Mouse (Mus musculus): ENCODE results near the gene Gm8180. TPM values are rescaled to one million over a fixed set of nuclear protein-coding genes. Genes with fewer than 3 reads are reported as not detected.
"Not testable (repeated sequence)": the region's sequence is repeated elsewhere in the genome, so short reads cannot be mapped to it uniquely, and the experiment has no call there.

Gm8180 gene
- polyA plus RNA-seq (2016; fragmentation: Nextera tagmentation; extraction: Ambion mirVana) = not detected in 2 replicates

DNA sequence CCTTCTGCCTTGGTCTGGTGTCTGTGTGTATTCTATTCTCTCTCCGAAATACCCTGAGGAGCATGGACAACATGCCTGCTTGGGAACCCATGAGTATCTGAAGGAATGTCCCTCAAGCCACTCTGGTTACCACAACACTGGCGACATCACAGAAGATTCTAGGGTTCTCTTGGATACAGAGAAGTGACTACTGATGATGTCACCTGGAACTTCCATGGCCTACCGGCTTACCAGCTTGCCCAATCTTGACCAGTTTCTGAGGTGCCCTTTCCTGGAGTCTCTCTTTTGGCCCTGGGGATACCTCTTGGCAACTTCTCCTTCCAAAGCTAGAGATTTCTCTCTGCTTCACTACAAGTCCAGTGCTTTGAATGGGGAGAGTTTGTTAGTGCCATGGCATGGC lies at the start of gene Gm8180:
Gm8180 (minus strand) TSS at position 101 of the 400 bp plus-strand sequence.
- ATAC-seq (ENCODE audit: low FRiP score); H3K36me3 ChIP-seq; H3K4me2 ChIP-seq (replicated peaks); H3K27ac ChIP-seq; H3K27me3 ChIP-seq; H3K9me3 ChIP-seq (replicated peaks); H3K4me1 ChIP-seq; H3K9ac ChIP-seq; H3K4me3 ChIP-seq: not testable (repeated sequence)
- WGBS = 93% methylated on average over 3 of the region's 3 CpGs

DNA sequence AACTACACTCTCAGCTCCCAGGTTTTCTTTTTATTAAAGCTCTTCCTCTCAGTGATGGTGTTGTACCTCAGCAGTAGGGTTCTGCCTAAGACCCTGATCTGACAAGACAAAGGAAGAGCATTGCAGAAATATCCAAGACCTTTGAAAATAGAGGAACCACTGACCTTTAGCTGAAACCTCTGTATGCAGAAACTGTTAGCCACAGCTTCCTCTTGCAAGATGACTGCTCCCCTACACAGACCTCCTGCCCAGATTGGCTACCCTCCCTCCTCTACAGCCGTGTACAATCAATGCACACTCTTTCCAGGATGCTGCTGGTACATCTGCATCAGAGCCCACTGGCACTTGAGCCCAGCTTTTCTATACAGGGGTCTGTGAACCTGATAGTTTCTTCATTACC lies 45.8 kb upstream of the Gm8180 start:
- not testable (repeated sequence) for H3K9me3 ChIP-seq (replicated peaks); H3K4me2 ChIP-seq (replicated peaks); H3K4me3 ChIP-seq; H3K9ac ChIP-seq; H3K36me3 ChIP-seq; H3K4me1 ChIP-seq; H3K27ac ChIP-seq; H3K27me3 ChIP-seq; ATAC-seq (ENCODE audit: low FRiP score)
- 78% methylated on average over 1 of the region's 1 CpGs for WGBS

DNA sequence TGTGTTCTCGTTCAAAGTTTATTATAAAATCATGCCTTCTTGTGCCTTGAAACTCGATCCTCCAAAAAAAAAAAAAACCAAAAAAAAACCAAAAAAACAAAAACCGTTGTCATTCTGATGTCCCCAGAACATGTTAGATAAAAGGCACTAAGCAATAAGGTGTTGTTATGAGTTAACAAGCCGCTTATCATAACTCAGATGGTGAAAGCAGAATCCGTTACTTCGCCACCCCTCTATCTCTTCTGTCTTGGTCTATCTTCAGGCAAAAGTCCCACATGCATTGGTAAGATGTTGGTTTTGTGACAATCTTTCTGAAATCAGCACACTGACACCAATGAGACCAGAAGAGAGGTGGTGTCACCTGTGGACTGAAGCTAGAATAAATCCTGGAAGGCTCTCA lies 39.6 kb upstream of the Gm8180 start:
- H3K4me3 ChIP-seq; H3K27ac ChIP-seq; H3K9ac ChIP-seq; H3K9me3 ChIP-seq (replicated peaks); H3K4me2 ChIP-seq (replicated peaks); ATAC-seq (ENCODE audit: low FRiP score); H3K36me3 ChIP-seq; H3K4me1 ChIP-seq; H3K27me3 ChIP-seq: not testable (repeated sequence)
- 89% methylated on average over 6 of the region's 6 CpGs for WGBS

DNA sequence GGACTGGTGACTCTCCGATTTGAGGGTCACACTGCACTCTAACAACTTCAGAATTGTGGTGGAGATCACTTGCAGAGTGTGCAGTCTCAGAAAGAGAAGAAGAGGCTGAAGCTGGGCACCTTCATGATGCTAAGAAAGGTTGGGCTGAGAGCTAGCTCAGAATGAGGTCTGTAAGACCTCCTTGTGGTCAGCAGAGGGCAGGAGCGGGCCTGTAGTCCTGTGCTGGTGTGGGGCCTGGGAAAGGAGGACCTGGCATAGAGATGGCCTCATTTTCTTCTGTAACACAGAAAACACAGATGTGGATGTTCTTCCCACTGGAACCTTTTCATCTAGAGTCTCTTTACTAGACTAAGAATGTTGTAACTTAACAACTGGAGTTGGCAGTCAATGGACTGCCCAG lies 37.3 kb upstream of the Gm8180 start:
- not testable (repeated sequence) for H3K9ac ChIP-seq; H3K4me1 ChIP-seq; H3K36me3 ChIP-seq; H3K27me3 ChIP-seq; ATAC-seq (ENCODE audit: low FRiP score); H3K4me3 ChIP-seq; H3K9me3 ChIP-seq (replicated peaks); H3K4me2 ChIP-seq (replicated peaks); H3K27ac ChIP-seq
- WGBS = 59% methylated on average over 1 of the region's 2 CpGs

DNA sequence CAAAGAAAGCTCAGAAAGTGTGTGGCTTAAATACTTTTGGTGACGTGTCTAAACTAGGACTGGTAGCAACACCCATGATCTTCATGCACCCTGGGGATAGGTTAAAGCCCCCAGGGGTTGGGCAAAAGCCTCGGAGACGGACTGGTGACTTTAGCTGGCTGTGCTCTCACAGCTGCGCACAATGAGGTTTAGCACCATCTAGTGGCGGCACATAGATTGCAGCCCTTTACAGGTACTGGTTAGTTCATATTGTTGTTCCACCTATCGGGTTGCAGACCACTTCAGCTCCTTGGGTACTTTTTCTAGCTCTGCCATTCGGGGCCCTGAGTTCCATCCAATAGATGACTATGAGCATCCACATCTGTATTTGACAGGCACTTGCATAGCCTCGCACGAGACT lies 27.9 kb upstream of the Gm8180 start:
- H3K4me3 ChIP-seq; ATAC-seq (ENCODE audit: low FRiP score); H3K36me3 ChIP-seq; H3K27me3 ChIP-seq; H3K9ac ChIP-seq; H3K4me2 ChIP-seq (replicated peaks); H3K27ac ChIP-seq; H3K4me1 ChIP-seq; H3K9me3 ChIP-seq (replicated peaks): not testable (repeated sequence)
- 67% methylated on average over 8 of the region's 9 CpGs for WGBS

DNA sequence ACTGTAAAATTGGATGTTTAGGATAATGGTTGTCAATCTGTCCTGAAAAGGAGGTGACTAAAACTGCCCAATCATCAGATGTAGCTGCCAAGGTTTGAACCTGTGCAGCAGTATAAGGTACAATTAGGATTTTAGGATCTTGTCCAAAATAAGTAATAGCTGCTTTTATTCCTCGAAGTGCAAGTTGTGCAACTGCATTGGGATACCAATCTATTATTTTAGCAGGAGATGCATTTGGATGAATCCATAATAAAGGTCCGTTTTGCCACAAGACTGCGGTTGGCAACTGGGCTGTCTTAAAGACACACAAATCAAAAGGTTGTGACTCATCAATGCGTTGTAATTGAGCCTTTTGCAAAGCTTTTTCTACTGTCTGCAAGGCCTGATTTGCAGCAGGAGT lies 23.6 kb upstream of the Gm8180 start:
- 86% methylated on average over 4 of the region's 4 CpGs for WGBS
- H3K36me3 ChIP-seq; H3K4me1 ChIP-seq; H3K4me3 ChIP-seq; H3K9ac ChIP-seq; ATAC-seq (ENCODE audit: low FRiP score); H3K9me3 ChIP-seq (replicated peaks); H3K27ac ChIP-seq; H3K27me3 ChIP-seq; H3K4me2 ChIP-seq (replicated peaks): not testable (repeated sequence)

DNA sequence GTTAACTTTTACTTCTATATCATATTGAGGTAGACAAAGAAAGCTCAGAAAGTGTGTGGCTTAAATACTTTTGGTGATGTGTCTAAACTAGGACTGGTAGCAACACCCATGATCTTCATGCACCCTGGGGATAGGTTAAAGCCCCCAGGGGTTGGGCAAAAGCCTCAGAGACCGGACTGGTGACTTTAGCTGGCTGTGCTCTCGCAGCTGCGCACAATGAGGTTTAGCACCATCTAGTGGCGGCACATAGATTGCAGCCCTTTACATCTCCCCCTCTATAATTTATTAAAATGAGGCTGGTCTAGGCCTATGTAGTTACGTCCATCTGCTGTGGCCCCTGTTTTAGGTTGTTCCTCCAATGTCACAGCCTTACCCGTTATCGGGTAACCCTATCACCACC lies 19.9 kb upstream of the Gm8180 start:
- not testable (repeated sequence) for H3K9me3 ChIP-seq (replicated peaks); H3K36me3 ChIP-seq; H3K4me2 ChIP-seq (replicated peaks); ATAC-seq (ENCODE audit: low FRiP score); H3K27ac ChIP-seq; H3K4me3 ChIP-seq; H3K27me3 ChIP-seq; H3K9ac ChIP-seq; H3K4me1 ChIP-seq
- WGBS = 15% methylated on average over 7 of the region's 7 CpGs

DNA sequence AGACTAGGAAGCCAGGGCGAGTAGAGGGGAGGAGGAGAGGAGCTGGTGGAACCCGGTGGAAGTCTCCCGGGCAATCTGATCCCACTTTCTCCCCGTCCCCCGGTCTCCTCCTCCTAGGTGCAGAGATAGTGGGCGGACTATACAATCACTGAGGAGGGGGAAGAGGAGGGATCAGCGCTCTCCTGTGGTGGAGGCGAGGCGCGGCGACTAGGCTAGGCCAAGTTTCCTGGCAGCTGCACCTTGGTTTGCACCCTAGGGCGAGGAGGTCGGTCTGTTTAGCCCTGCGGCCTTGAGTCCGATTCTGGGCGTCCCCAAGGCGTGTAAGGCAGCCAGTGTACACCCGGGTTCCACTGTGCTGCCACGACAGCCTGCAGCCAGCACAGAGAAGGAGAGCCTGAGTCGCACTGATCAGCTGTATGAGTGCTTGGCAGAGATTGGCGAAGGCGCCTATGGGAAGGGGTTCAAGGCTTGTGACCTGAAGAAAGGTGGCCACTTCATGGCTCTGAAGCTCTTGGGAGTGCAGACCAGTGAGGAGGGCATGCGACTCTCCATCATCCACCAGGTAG lies 12.4 kb upstream of the Gm8180 start:
- Histone ChIP-seq H3K4me3 (peak overlapping the region; percentile 13; the same call in 1 of the 2 replicates), H3K4me2 (replicated peaks) (peak overlapping the region; percentile 47)
- H3K9me3 ChIP-seq (replicated peaks); H3K36me3 ChIP-seq; H3K27me3 ChIP-seq; H3K27ac ChIP-seq; H3K9ac ChIP-seq; H3K4me1 ChIP-seq: not testable (repeated sequence)
- WGBS = 9% methylated on average over 22 of the region's 23 CpGs
- peak; percentile 81 for ATAC-seq (ENCODE audit: low FRiP score)

DNA sequence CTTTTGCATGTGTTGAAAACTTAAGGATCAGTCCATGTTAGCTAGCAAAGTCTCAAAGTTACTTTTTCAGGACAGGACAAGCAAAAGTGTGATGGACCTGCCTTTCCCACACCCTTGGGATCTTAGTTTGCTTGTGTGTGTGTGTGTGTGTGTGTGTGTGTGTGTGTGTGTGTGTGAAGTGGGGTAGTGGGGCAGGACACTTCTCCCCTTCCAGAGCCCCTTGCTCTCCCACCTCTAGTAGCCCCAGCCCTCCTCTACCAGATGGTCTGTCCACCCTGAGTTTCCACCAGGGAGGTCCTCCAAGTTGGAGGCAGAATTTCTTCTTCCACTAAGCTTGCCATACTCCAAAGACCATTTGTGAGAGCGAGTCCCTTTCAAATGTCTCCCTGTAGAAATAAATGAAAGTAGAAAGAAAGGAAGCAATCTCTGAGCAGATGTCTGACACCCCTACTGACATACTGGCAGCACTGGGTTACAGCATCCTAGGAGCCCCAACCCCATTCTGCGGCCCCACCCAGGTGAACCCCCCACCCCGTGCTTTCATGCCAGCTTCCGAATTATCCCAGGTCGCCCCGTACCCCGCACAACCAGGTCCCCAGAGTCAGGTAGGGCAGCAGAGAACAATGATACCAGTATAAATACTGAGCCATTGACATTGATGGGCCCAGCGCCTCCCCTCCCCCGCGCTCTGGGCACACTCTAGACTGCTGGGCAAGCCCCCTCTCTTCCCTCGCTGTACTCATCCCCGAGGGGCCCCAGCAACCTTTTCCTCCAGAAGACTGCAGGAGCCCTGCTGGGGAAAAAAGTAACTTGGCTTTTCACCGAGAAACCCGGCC lies 11.7 kb upstream of the Gm8180 start:
- H3K4me3 ChIP-seq = 0 out of 2 replicates have a peak overlapping the region, but pooled peaks have one; percentile 13
- peak overlapping the region; percentile 47 for H3K4me2 ChIP-seq (replicated peaks)
- H3K9me3 ChIP-seq (replicated peaks) = no peaks in the 10 kb centered on the region
- peaks cover 8% of the 10 kb centered on the region for H3K4me1 ChIP-seq
- WGBS = 21% methylated on average over 14 of the region's 14 CpGs
- no peak overlapping the region; the same call in 1 of the 2 replicates for H3K9ac ChIP-seq
- no peaks in the 10 kb centered on the region for H3K27me3 ChIP-seq
- ATAC-seq (ENCODE audit: low FRiP score) = peak; percentile 84
- no peaks in the 10 kb centered on the region for H3K36me3 ChIP-seq
- H3K27ac ChIP-seq = no peak overlapping the region

DNA sequence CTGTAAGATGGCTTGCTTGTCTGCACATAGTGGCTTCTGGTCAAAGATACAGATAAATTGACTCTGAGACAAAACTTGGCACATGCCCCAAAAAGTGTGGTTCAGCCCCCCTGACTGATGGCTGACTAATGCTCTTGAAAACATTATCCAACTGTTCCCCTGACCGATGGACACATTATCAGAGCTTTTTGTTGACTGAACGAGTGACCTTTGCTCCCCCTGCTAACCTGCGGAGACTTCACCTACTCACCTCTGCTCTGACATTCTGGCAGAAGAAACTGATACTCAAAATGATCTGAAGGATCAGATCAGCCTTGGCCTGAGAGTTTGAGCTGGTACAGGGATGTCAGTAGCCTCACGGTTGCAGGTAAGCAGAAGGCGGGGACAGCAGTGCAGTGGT lies 9.3 kb upstream of the Gm8180 start:
- whole genome bisulfite sequencing = 79% methylated on average over 5 of the region's 5 CpGs
- H3K4me2 ChIP-seq (replicated peaks) = not testable (repeated sequence)

DNA sequence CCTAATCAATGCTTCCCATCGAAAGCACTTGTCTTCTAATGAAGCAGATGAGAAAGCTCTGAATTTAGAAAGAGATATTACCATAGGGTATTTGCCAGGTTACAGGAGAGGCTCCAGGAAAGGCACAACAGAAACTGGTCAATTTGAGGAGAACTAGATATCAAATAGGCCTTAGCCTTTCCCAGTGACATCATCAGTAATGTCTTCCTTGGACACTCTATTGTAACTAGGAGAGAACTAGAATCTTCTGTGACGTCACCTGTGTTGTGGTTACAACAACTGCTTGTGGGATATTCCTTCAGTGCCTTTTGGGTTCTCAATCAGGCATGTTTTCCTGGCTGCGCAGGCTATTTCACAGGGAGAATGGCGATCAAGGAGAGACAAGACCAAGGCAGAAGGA lies 37.0 kb downstream of the Gm8180 start, which contains the start of gene Gm6526:
Gm6526 (plus strand) TSS at position 301 of the 400 bp plus-strand sequence.
- WGBS = 83% methylated on average over 4 of the region's 4 CpGs

More for the DNA sequence above, 9.3 kb upstream of the Gm8180 start:
- not testable (repeated sequence) for H3K27ac ChIP-seq; H3K9me3 ChIP-seq (replicated peaks); H3K4me1 ChIP-seq; H3K9ac ChIP-seq; ATAC-seq (ENCODE audit: low FRiP score); H3K4me3 ChIP-seq; H3K27me3 ChIP-seq; H3K36me3 ChIP-seq

More for the DNA sequence above, 37.0 kb downstream of the Gm8180 start, which contains the start of gene Gm6526:
- not testable (repeated sequence) for H3K4me2 ChIP-seq (replicated peaks); H3K36me3 ChIP-seq; H3K27ac ChIP-seq; H3K4me3 ChIP-seq; H3K27me3 ChIP-seq; H3K9ac ChIP-seq; ATAC-seq (ENCODE audit: low FRiP score); H3K9me3 ChIP-seq (replicated peaks); H3K4me1 ChIP-seq

Data from hindbrain, embryonic 12.5 days (tissue).